Mouse (Mus musculus) urinary bladder, postnatal 10 days (tissue): Measurements from ENCODE around the gene Nck2.

Source experiments
- DNase-seq: peaks from one replicate; pipeline ENCODE4 v3.0.0; 2022; ENCODE audit warnings: low spot score

The Nck2 gene

DNA sequence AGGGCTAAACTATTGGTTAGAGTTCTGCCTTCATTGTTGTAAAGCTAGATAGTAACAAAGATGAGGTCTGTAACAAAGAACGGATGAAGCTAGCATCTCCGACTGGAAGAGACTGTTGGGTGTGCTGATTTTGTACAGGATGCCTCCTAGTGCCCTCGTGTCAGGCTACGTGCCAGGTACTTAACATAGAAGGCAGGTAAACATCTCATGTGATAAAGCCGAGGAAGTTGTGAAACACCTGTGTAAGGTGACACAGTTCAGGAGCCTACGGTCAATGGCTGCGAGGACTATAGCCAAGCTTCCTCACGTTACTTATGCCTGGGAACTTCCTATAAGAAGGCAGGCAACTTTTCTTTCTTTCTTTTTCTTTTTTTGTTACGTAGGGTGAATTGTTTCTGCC is at the start of gene Nck2:
Nck2 (plus strand) TSS at position 49 of the 400 bp plus-strand sequence.
- no peak for DNase-seq

DNA sequence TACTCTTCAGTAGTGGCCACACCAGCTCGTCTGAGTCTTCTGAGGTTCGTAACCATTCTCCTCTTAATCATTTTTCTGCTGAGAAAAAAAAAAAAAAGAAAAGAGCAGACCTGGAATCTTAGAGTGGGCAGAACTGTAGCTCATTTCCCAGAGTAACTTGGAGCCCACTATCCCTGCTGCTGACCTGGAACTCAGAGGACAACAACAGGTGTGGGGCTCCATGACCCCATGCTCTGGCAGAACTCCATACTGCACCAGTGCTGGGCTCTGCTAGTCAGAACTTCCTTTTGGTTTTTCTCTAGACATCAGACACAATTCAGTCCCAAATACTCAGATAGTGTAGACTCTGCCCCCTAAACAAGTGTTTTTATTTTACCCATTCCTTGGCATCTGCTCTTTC is 49.3 kb upstream of the Nck2 start:
- no peak for DNase-seq

DNA sequence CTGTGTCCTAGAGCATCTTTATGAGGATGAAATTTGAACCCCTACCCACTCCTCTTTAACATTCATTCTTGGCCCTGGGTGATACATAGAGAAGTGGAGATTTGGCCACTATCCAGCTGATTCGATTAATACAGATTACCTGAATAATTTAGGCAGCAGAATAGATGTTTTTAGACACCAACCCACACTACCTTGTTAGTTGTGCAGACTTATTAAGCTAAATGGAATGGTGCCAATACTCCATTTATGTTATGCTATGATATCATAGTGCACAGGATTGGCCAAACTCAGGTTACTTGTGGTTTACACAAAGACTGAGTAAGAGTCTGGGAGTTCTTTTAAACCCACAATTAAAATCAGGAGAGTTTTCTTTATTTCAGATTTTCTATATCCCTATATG is 48.6 kb upstream of the Nck2 start:
- DNase-seq = no peak

DNA sequence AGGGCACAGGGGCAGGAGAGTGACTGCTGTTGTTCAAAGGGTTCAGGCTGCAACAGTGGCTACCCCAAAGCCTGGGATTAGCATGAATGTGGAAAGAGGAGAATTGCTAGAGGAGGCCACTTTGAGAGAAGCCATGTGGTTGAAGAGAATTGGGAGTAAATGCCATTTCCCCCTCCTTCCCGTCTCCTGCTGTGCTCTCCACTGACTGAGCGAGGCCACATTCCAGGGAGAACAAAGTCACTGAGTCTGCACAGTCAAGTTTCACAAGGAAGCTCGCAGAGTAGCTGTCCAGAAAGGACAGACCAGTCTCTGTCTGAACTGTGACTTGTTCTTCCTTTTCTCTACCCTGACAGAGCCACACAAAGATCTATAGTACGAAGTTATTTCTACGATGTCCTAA is 47.9 kb upstream of the Nck2 start:
- no peak for DNase-seq

DNA sequence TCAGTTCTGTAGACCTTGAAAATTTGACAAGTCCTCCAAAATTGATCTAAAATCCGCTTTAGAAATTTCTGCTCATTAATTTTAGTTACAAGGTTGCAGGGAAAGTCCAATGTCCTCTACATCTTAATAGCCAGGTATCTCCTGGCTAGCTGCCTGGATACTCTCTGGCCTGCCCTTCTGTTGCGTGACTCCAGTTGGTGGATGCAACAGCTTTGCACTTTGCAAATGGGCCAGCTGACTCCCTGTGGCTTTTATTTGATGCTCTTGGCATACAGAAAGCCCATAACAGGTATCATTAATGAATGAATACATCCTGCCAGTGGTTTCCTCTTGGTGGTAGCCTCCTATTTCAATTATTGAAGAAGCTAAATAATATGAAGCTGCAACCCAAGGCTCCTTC is 47.3 kb upstream of the Nck2 start:
- no peak for DNase-seq

DNA sequence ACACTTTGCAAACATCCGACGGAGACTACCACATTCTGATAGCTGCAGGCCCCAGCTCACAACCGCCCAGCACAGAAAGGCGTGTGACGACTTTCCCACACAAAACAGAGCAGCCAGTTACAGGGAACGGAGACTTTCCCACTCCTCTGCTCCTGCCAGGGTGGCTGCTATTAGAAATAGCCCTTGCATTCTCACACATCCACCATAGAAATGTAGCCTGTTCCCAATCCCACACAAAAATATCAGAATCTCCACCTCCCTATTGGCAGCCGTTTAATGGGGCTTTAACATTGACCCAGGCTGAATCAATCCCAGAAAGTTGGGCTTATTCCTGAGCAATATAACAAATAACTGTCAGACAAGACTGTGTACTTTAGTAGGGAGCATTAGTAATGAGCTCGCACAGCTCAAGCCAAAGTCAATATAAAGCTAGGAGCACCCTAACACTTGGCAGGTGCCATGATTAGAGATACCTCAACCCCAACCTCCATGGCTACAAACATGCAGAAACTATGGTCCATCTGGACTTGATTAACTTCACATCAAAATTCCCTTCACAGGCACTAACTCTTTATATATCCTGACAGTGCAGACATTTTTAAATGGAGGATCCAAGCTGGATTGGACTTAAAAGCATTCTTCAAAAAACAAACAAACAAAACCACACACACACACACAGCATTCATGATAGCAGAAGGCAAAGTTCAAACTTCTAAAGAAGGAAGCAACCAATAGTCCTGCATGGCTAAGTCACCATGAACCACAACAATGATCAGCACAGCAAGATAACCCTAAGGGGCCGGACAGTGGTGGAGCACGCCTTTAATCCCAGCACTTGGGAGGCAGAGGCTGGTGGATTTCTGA is 45.4 kb upstream of the Nck2 start:
- no peak for DNase-seq

DNA sequence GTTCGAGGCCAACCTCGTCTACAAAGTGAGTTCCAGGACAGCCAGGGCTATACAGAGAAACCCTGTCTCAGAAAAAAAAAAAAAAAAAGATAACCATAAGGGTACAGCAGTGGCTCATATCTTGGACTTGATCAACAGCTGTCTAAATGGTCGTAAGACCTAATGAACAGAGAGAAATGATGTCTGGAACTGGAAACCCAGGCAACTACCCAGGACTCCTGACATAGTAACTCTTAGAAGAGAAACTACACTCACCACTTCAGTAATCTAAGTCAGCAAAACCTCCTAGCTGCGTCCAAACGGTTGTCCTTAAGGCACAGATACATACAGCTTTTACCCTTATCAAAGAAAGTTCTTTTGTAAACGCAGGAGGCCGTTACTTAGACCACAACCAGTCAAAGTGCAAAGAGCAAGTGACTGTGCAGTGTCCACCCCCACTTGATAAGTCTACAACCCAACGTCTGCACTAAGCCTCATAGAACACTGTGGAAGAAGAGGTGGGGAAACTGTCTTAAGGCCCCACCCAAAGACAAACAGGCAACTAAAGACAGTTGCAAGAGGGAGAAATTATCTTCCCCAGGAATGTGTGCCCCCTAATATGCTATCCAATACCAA is 44.7 kb upstream of the Nck2 start:
- no peak for DNase-seq

DNA sequence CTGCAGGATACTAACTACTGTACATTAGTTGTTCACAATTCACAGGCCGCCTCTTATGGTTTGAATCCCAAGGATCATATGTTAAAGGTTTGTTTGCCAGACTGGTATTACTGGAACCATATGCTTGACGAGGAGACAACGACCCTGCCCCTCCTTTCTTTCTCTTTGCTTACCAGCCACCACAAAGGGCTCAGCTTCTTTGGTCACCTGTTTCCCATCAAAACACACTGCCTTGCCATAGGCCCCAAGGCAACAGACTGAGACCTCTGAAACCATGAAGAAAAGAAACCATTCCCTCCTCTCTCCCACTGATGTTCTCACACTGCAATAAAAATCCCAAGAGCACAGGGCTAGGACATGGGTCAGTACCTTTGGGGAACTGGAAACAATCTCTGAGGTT is 43.7 kb upstream of the Nck2 start:
- no peak for DNase-seq

DNA sequence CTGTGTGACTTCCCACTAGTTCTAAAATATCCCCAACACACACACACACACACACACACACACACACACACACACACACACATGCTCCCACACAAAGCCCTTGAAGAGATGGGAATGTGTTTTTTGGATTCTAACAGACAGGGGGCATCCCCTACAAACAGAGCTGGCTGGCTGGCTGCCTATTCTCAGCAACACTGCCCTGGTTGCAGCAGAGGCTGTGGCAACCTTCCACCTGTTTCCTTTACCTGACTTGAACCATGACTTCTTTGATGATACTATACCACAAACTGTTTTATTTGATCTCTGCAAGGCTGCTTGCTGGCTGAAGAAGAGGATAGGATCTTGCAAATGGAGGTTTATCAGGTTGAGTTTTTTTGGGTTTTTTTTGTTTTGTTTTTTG is 41.0 kb upstream of the Nck2 start:
- DNase-seq = no peak

DNA sequence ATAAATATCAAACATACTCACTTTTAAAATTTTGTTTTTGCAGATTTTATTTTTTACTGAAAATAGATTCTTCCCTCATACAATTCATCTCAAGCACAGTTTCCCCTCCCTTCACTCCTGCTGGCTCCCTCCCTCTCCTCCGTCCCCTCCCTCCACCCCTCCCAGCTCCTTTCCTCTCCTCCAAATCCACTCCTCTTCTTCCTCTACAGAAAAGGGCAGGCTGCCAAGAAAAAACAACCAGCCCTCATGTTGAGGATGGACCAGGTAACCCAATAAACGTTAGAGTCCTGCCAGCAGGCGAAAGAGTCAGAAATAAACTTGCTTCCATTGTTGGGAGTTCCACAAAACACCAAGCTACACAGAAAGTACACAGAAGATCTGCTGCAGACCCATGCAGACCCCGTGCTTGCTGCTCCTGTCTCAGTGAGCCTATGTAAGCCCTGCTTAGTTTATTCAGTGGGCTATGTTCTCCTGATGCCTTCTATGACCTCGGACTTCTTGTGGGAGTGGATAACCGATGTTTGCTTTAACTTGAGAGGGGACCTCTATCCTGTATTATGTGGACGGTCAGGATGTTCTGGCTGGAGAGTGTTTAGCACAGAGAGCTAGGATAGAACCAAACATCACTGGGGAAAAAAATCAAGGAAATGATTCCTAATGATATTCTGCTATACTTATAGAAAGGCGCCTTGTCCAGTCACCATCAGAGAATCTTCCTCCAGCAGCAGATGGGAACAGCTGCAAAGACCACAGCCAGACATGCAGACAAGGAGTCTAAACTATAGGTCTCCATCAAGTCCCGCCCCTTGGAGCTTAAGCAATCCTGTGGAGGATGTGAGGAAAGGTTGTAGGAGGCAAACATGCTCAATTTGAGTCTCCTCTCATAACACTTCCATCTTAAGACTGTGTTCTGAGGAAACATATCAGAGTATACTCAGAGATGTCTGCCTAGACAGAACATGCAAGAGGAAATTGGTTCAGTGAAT is 39.4 kb upstream of the Nck2 start:
- no peak for DNase-seq

DNA sequence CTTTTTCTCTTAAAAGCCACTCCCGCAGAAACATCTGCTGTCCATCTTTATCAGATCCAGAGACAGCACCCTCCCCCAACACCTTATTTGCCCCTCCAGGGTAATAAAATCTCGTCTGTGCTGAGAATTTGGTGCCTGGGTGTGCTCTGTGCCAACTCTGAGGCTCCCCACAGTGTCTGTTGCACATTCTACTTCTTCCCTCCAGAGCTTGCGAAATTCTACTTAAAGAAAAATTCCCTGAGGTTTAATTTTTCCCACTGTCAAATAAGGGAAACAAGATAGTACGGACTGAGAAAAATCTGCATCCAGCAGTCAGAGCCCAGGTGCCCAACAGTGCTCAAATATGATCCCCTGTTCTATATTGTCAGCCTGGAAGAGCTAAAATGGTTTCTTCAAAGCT is 35.4 kb upstream of the Nck2 start:
- no peak for DNase-seq

DNA sequence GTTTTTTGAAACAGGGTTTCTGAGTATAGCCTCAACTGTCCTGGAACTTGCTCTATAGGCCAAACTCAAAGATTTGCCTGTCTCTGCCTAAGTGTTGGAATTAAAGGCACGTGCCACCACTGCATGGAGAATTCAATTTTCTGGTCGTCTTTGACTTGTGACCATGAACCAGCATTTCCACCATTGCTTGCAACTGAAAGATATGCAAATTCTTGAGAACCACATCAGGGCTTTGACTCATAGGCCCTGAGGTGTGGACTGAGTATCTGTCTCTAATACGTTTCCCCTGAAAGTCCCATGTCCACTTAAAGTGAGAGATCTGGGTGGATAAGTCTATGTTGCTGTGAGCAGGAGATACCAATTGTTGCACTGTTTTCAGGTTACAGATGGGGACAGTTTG is 31.6 kb upstream of the Nck2 start:
- DNase-seq = no peak

DNA sequence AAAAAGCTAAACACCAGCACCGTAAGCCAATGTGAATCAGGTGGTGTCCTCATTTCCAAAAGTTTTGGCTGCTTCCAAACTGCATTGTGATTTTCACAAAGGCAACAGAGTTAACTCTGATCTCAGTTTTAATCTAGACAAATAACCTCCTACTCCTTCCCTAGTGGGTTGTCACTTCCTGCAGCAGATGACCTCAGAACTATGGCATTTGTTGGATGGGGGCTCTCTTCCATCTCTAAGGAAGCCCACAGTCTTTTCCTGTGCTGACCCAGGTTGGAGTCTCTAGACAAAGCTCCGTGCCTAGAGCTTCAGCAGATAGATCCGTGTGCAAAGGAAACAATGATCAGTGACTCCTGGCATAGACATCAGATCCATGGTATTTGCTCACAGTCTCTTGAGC is 31.1 kb upstream of the Nck2 start:
- DNase-seq = no peak

DNA sequence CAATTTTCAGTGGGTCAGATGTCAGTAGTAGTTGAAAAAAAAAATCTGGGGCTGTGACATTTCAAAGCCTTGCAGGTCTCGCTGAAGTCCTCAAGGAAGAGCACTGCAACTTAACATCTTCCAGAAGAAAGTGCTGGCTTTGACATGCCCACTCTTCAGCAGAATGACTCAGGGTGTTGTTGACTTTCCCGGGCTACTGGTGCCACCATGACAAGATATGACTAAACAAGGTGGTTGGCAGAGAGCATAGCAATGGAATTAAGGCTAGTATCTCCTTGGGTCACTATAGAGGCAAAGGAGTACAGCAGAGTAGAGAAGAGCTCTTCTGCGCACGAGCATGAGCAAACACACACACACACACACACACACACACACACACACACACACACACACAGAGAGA is 30.6 kb upstream of the Nck2 start:
- no peak for DNase-seq

DNA sequence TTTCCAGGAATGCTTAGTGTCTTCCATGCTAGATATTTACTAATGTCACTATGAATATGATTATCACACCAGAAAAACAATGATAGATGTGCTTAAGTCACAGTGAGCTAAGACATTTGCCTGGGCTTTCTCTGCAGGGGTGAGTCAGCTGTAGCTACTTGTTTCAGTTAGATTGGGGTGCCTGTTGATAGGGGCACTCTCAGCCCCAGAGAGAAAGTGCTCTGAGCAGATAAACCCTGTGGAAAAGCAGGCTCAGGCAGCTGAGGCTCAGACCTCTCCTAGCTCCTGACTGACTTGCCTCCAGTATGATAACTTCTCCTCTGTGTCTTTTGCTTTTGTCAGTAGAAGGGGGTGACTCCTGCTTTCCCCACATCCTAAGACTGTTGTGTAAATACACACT is 30.2 kb upstream of the Nck2 start:
- DNase-seq = no peak

DNA sequence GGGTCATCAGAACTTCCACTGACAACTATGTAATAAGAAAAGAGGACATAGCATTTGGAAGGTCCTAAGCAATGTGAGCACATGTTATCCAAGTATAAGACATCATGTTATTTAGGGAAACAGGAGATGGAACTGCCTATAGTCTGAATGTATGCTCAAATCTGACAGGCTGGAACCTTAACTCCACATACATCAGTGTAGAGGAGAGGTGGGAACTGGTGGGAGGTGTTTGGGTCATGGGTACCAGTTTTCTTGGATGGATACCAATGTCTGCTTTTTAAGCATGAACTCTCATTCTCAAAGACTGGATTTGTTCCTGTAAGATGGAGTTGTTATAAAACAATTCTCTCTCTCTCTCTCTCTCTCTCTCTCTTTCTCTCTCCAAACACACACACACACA is 29.4 kb upstream of the Nck2 start:
- no peak for DNase-seq

DNA sequence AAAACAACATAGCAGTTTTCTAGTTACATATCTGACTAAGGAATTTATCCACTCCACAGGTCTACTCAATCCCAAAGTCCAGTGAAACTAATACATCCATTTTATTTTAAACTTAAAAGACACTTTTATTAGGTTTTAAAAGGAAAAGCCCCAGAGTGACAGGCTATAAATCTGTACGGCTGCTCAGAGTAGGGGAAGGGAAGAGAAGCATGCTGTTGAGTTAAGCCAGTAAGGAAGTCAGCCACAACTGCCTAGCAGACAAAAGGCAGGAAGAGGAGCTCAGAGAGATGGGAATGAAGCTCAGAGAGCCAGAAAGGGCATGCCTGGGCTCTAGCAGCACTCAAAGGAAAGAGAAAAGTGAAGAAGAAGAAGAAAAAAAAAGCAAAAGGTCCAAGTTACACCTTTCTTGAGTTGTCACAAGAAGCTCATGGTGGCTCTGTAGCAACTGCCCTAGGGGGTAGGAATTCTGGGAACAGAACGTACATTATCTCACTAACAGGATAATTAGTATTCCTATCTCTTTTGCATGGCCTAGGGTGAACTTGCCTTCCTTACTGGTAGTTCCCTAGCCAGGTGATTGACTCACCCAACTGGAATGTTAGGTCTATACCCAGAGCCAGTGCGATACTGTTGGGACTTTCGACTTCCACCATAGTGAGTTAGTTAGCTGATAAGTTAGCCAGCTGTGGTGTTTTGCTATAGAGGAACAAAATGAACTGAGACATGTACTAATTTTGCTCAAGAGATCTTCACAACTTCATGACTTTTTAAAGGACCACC is 21.2 kb upstream of the Nck2 start:
- DNase-seq = no peak

DNA sequence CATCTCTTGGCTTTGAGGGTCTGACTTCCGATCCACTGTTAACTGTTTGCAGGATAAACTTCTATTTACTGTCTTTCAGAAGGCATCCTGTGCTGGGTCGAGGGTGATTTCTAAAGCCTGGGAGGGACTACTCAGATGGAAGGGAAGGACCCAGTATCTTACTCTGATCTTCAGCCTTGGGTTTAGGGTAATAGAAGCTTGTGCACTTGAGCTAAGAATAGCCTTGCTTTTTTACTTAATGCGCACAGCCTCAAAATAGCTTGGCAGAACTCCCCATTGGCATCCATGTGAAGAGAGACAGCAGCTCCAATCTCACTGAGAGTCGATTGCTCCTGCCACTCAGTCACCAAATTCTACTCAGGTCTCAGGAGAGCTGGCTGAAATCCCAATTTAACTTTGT is 17.9 kb upstream of the Nck2 start:
- DNase-seq = no peak

DNA sequence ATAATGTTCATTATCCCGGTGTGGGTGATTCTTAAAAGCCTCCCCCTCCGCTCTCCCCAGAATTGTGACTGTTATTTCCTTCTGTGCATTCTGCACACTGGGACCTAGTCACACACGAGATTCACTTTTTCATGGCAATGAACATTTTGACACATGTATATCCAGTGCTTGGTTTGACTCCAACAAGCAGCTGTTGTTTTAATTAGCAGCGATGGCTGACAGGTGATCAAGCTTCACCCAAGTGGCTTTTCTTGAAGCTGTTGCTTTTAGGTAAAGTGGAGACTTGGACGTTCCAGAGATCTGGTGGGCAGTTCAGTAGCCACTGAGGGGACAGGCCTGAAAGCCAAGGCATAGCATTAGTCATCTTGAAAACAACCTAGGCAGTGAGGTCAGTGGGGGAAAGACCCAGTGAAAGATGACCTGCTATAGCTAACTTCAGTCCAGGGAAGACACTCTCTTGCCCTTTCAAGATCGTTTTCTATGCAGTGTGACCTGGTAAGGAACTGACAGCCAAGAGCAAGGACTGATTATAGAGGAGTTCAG is 17.3 kb upstream of the Nck2 start:
- no peak for DNase-seq

DNA sequence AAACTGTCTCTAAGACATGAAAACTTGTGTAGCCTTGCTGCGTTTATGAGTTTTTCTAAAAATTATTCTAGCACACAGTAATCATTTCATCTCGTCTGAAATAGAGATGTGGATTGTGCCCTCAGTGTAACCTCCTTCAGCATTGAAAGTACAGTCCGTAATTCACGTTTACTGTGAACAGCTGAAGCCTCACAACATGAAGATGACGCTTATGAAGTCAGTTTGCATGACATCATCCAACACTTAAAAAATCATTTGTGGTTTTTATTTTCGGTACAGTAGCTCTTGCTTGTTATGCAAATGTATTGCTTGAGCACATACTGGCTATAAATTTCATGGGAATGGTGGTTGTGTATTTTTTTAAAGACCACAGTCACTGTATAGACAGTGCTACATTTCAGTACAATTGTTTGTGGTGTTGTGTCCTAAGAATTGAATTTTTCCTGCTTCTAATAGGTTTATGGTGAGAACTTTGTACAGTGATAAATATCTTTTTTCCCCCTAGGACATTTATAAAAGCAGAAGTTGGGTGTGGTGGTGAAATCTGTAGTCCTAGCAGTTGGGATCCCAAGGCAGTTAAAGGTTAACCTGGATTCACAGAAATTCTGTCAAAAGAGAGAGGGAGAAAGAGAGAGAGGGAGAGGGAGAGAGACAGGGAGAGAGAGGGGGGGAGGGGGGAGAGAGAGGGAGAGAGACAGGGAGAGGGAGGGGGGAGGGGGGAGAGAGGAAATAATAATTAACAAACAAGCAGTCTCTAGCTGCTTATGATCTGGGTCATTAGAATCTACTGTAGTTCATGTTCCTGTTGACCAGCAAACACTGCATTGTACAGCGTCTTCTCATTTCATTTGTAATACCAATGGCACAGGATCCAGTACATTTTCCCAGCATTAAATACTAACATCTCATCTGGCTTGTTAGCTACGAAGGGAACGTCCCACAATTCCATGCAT is 14.2 kb upstream of the Nck2 start:
- no peak for DNase-seq
